Mouse (Mus musculus) c-Kit-positive CD71-positive TER-119-negative erythroid progenitor cells, embryonic 14.5 days (primary cell): Measurements from ENCODE around the gene E130309D02Rik.

Experiments
- DNase-seq: peaks from one replicate; pipeline ENCODE4 v3.0.0-alpha.2; 2013; ENCODE audit warnings: low read depth

E130309D02Rik gene

DNA sequence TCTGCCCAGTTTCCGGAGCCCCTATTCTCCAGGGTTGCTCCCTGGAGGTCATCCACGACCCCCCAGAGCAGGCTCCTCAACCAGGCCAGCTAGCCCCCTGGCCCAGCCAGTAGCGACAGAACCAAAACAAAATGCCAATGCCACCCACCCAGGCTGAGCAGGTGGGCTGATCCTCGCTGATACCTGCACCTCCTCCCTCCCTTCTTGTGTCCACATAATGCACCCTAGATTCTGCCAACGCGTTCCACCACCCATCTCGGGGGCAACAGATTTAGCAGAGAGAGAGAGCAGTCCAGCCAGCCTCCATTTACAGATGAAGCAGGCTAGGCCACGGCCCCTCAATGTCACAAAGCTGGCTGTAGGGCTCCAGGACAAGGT is 46.2 kb downstream of the E130309D02Rik start:
- no peak for DNase-seq

DNA sequence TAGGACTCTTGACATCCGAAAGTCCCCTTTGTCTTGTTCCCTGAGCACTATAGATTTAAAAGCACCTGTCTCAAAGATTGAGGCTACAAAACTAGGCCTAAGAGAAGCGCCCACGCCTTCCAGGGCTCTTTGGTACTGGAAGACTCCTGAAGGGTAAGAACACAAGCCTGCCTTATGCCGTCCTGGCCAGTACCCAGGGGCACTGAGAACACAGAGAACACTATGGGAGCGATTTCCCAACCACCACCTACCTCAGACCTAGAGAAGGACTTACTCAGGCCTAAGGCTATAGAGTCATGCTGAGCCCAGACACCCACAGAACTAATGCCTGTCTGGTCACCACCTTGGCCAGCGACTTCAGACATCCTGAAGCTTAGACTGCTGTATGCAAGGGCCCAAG is 48.4 kb downstream of the E130309D02Rik start:
- no peak for DNase-seq

DNA sequence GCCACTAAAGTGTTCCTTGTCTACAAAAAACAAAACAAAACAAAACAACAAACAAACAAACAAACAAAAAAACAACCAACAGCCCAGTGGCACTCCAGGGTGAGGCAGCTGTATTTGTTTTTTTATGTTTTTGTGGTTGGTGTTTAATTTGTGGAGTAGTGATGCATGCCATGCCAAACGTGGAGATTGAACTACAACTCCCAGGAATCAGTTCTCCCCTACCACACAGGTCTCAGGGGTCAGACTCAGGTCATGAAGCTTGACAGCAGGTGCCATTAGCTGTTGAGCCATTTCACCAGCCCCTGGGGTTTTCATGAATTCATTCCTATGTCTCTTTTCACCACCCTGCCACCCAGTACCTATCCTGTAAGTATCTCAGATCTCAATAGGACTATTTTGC is 49.8 kb downstream of the E130309D02Rik start:
- DNase-seq = no peak

DNA sequence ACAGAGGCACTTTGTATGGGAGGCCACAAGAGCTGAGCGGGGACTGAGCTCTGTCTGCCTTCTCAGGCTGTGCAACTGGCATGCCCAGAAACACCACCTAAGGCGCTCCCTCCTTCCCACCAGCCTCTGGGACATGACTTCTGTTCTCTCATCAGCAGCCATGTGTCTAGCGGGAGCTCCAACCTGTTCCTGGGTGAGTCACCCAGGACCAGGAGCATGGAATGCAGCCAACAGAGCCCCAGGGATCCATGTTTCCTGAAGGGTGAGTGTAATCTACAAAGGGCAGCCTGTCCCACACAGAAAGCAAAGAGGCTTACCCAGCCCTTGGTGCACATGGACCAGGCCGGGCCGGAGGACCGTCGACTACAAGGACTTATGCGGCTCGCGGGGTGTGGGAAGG is 50.5 kb downstream of the E130309D02Rik start:
- no peak for DNase-seq

DNA sequence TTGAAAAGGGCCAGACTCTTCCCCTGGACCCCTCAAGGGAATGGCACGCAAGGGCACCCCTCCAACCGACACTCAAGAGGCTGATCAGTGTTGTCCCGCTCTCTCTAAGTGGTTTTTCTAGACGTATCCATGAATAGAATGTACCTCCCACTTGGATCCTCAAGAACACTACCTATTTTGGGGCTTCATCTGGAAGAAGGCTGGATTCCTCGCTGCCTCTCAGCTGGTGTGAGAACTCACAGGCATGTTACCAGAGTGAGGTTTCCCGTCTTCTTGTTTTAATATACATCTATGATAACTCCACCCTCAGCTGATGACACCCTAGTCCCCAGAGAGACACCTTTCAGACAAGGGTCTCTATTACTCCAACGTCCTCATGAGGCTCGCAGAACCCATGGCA is 53.5 kb downstream of the E130309D02Rik start:
- no peak for DNase-seq

DNA sequence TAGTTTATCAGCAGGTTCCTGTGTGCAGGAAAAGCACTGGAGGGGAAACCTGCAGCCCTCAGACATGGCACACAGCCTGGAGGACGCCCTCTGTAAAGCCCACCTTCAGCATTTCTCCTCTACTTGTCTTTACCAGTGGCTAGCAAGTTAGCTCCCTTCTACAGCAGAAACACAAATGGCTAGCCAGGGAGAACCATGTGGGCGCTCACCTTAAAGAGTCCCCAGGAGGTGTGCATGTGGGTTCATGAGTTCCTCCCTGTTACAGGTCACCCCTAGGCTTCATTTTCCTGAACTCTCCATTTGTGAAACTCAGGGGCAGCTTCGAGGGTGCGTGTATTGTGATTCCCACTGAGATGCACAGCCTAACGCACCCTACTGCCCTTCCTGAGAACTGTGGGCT is 59.4 kb downstream of the E130309D02Rik start:
- no peak for DNase-seq

DNA sequence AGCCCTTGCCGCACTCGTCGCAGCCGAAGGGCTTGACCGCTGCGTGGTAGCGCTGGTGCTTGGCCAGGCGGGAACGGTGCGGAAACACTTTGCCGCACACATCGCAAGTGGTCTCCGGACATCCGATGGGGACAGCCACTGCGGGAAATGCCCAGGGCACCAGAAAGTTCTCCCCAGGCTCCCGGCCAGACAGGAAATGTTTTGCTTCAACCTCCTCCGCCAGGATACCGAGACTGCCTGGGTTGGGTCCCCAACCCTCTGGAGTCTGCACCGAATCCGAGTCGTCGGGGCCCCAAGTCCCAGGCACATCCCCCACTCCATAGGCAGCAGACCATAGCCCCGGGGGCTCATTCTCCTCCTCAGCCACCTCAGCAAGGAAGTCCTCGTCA is 60.0 kb downstream of the E130309D02Rik start:
- no peak for DNase-seq

DNA sequence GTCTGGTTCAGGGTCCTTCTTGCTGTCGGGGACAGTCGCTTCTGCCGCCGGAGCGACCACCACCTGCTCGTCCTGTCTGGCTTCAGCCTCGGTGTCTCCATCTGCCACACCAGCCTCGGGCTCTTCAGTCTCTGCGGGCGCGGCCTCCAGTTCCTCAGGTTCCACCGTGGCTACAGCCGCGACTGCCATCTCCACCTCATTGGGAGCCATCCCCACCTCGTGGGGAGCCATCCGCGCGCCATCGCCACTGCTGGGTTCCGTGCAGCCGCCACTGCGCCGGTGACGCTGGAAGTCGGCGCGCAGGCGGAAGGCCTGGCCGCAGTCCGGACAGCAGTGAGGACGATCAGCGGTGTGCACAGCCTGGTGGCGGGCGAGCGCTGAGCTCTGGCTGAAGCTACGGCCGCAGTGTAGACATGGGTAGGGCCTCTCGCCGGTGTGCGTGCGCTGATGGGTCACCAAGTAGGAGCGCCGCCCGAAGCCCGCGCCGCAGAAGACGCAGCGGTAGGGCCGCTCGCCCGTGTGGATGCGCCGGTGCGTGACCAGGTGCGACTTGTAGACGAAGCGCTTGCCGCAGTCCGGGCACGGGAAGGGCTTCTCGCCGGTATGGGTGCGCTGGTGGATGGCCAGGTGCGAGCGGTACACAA is 60.6 kb downstream of the E130309D02Rik start:
- DNase-seq = no peak

DNA sequence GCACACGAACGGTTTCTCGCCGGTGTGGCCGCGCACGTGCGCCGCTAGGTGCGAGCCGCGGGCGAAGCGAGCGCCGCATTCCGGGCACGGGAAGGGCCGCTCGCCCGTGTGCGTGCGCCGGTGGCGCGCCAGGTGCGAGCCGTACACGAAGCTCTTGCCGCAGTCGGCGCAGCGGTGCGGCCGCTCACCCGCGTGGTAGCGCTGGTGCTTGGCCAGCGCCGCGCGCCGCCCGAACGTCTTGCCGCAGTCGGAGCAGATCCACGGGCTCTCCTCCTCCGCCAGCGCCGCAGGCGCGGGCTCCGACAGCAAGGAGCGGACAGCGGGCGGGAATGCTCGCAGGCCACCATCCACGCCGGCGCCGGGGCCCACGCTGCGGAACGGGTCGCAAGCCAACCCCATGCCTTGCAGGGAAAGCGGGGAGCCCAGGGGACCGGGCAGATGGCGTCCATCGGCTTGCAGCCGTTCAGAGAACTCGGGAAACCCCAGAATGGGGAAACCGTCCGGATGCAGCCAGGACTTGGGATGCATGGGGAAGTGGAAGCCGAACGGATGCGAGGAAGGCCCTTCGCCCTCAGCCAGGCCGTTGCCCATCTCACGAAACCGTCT is 61.2 kb downstream of the E130309D02Rik start:
- DNase-seq = no peak

DNA sequence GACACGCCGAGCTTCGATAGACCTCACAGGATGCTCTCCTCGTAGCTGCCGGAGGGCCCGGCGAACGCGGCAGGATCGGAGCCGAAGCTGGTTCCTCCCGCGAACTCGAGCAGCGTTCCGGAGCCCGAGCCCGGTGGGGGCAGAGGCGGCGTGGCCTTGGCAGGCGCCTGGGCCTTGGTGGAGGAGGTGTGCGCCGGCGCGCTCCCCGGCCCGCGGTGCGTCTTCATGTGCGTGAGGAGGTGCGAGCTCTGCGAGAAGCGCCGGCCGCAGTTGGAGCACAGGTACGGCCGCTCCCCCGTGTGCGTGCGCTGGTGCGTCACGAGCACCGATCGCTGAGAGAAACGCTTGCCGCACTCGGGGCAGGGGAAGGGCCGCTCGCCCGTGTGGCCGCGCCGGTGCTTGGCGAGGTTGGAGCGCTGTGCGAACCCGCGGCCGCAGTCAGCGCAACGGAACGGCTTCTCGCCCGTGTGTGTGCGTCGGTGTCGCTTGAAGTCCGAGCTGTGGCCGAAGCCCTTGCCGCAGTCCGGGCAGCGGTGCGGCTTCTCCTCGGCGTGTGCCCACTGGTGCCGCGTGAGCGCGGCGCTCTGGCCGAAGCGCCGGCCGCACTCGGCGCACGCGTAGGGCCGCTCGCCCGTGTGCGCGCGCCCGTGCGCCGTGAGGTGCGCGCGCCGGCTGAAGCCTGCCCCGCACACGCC is 61.8 kb downstream of the E130309D02Rik start:
- no peak for DNase-seq

DNA sequence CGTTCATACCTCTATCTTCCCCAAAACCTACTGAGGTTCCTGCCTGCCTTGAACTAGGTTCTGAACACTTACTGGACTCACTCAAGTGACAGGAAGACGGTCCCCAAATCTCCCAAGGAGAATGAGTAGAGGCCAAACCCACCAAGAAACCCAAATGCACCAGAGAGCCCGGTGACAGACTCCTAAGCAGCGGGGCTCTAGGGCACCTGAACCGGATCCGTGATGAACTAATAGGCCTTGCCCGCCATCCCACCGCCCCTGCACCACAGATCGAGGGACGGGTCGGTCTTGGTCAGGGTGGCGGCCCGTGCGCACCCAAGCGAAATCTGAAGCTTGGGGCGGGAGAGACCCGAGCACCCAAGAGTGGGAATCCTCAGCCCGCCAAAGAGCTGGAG is 62.4 kb downstream of the E130309D02Rik start:
- DNase-seq = no peak

DNA sequence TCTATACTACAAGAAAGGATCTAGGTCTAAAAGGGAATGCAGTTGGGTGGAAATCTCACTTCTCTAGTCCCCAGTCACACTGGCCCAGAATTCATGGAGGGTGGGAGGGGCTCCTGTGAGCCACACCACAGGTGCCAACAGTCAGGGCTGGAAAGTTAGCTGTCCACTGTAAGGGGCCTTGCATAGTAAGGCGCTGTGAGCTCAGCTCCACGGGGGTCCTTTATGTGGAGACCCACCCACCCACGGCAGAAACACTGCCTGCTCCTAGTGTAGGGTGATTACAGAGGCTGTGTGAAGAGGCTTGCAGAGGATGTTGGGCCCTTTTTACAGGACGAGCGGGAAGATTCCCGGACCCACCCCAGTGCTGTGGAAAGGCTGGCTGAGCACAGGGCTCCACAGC is 63.1 kb downstream of the E130309D02Rik start:
- DNase-seq = no peak
